Mouse (Mus musculus): Measurements from ENCODE around the gene Bet1l. TPM values are rescaled to one million over a fixed set of nuclear protein-coding genes. Genes with fewer than 3 reads are reported as not detected.

Gene Bet1l
- total RNA-seq, 2 experiments from 2014 or later: 13.5 to 15.9 TPM

GRCm38 (mm10) chr7:140856785-140857549 lies 410 bp downstream of the Bet1l start, which contains the start of gene Ric8a:
Ric8a (plus strand) TSS chr7:140856957.
- peak; percentile 91 for DNase-seq

- DNase-seq: peak; percentile 82
These were observed 1.3 kb downstream of the Bet1l start, which contains the start of gene Gm45785 for GRCm38 (mm10) chr7:140855860-140856784. Gm45785 (minus strand) TSS chr7:140856331.

GRCm38 (mm10) chr7:140855181-140855580 lies 2.2 kb downstream of the Bet1l start:
- DNase-seq: no peak

- no peak for DNase-seq
These were observed 2.9 kb downstream of the Bet1l start for GRCm38 (mm10) chr7:140854483-140854882.

GRCm38 (mm10) chr7:140853386-140853785 lies 4.0 kb downstream of the Bet1l start:
- DNase-seq: no peak

GRCm38 (mm10) chr7:140851916-140852315 lies 5.5 kb downstream of the Bet1l start:
- DNase-seq: no peak

- no peak for DNase-seq
These were observed 8.8 kb downstream of the Bet1l start for GRCm38 (mm10) chr7:140848591-140848990.

- DNase-seq: peak; percentile 49
These were observed 9.4 kb downstream of the Bet1l start, which contains the start of gene Odf3 for GRCm38 (mm10) chr7:140847755-140848580. Odf3 (plus strand) TSS chr7:140847805.

GRCm38 (mm10) chr7:140846676-140847075 lies 10.7 kb downstream of the Bet1l start:
- DNase-seq: no peak

- no peak for DNase-seq
These were observed 11.7 kb downstream of the Bet1l start for GRCm38 (mm10) chr7:140845683-140846082.

- peak; percentile 97 for DNase-seq
These were observed 12.3 kb downstream of the Bet1l start, which contains the start of gene Scgb1c1 for GRCm38 (mm10) chr7:140844905-140845665. Scgb1c1 (plus strand) TSS chr7:140845547.

- DNase-seq: no peak
These were observed 13.6 kb downstream of the Bet1l start for GRCm38 (mm10) chr7:140843806-140844205.

- no peak for DNase-seq
These were observed 16.3 kb downstream of the Bet1l start for GRCm38 (mm10) chr7:140840750-140841735.

- no peak for DNase-seq
These were observed 17.8 kb downstream of the Bet1l start for GRCm38 (mm10) chr7:140839556-140839955.

GRCm38 (mm10) chr7:140836243-140837115 lies 20.9 kb downstream of the Bet1l start:
- no peak for DNase-seq

- no peak for DNase-seq
These were observed 21.7 kb downstream of the Bet1l start for GRCm38 (mm10) chr7:140835758-140836087.

GRCm38 (mm10) chr7:140834968-140835757 lies 22.2 kb downstream of the Bet1l start, which contains the start of gene Urah:
Urah (plus strand) TSS chr7:140835018.
- DNase-seq: no peak

GRCm38 (mm10) chr7:140833341-140833740 lies 24.0 kb downstream of the Bet1l start:
- DNase-seq: no peak
